ENCODE assay signal across 22 mouse cellular contexts in genomic region chr13:57044455-57044854, GRCm38 (mm10).
DNase-seq lines count a peak whose midpoint lies in the region; ATAC-seq and TF ChIP-seq lines count a peak whose summit lies in the region.
"Had no signal": no experiment of that assay in that cellular context is flagged by ENCODE, and none has a peak within 500 bp of the region (broad histone marks: within the 10 kb centered on the region; RNA-seq: fewer than 3 reads in every experiment).

No protein-coding gene starts in this region.

- H3ac ChIP-seq in C2C12 (ENCODE audit: control insufficient read depth, insufficient read length, low read depth): no peak overlapping the region

- 82% methylated on average over 8 of the region's 8 CpGs for WGBS in embryonic facial prominence, embryonic 14.5 days
- 88% methylated on average over 8 of the region's 8 CpGs for WGBS in embryonic facial prominence, embryonic 10.5 days
- WGBS in intestine, embryonic 14.5 days: 92% methylated on average over 8 of the region's 8 CpGs
- WGBS in intestine, postnatal 0 days: 87% methylated on average over 8 of the region's 8 CpGs
- WGBS in cerebellum, adult 2 months: 92% methylated on average over 8 of the region's 8 CpGs

- no peak for ATAC-seq in embryonic facial prominence, embryonic 14.5 days (ENCODE audit: low read depth)
- no peak for ATAC-seq in intestine, embryonic 14.5 days (replicated peaks; ENCODE audit: low FRiP score, low TSS enrichment, low read depth)
- no peak for ATAC-seq in intestine, postnatal 0 days
- ATAC-seq: forebrain, embryonic 14.5 days; forebrain, embryonic 16.5 days had no signal

- no peaks in the 10 kb centered on the region for H3K4me1 ChIP-seq in embryonic facial prominence, embryonic 14.5 days (ENCODE audit: control insufficient read depth, insufficient read depth, low read length)
- H3K4me1 ChIP-seq in embryonic facial prominence, embryonic 10.5 days: peaks cover 8% of the 10 kb centered on the region
- H3K4me1 ChIP-seq in intestine, embryonic 14.5 days (replicated peaks; ENCODE audit: control insufficient read depth, insufficient read depth, low read length): no peaks in the 10 kb centered on the region
- H3K4me1 ChIP-seq in intestine, postnatal 0 days (replicated peaks; ENCODE audit: control insufficient read depth, insufficient read depth, low read length): no peaks in the 10 kb centered on the region
- H3K4me1 ChIP-seq in cerebellum, adult 2 months (ENCODE audit: control insufficient read depth, insufficient read depth, low read length): no peaks in the 10 kb centered on the region
- H3K4me1 ChIP-seq: forebrain, embryonic 12.5 days had no signal

- TF ChIP-seq POLR2A in cerebellum, adult 2 months (IDR thresholded peaks at IDR 0.05; ENCODE audit: borderline replicate concordance, insufficient read depth, low read length): no peak

- peak; percentile 5 for DNase-seq in embryonic facial prominence, embryonic 14.5 days (ENCODE audit: low spot score)
- DNase-seq in embryonic facial prominence, embryonic 10.5 days (ENCODE audit: low spot score): no peak
- peak; percentile 13 for DNase-seq in gastrocnemius, postnatal 25 days
- no peak for DNase-seq in gastrocnemius, adult 2 months
- DNase-seq in intestine, embryonic 14.5 days (ENCODE audit: low spot score): peak; percentile 18
- no peak for DNase-seq in cerebellum, adult 2 months
- DNase-seq: adrenal gland, adult 2 months; adrenal gland, postnatal 10 days; adrenal gland, postnatal 25 days; B cell, adult 2 months; cerebellum, adult 11 months; cerebellum, adult 18-20 months; cerebellum, adult 9-10 months; cerebellum, postnatal 10 days; cerebellum, postnatal 25 days had no signal

- H3K27me3 ChIP-seq in embryonic facial prominence, embryonic 14.5 days (replicated peaks; ENCODE audit: control insufficient read depth, insufficient read depth, low read length): no peaks in the 10 kb centered on the region
- H3K27me3 ChIP-seq in embryonic facial prominence, embryonic 10.5 days (replicated peaks; ENCODE audit: low read depth, poor library complexity, severe bottlenecking): no peaks in the 10 kb centered on the region
- no peaks in the 10 kb centered on the region for H3K27me3 ChIP-seq in intestine, embryonic 14.5 days (replicated peaks; ENCODE audit: control insufficient read depth, insufficient read depth, low read length)
- H3K27me3 ChIP-seq in intestine, postnatal 0 days (replicated peaks; ENCODE audit: control insufficient read depth, insufficient read depth, low read length): no peaks in the 10 kb centered on the region
- H3K27me3 ChIP-seq in C2C12 (ENCODE audit: control insufficient read depth, insufficient read depth, insufficient read length): no peaks in the 10 kb centered on the region
- no peaks in the 10 kb centered on the region for H3K27me3 ChIP-seq in cerebellum, adult 2 months (ENCODE audit: control insufficient read depth, insufficient read depth, low read length)
- H3K27me3 ChIP-seq: embryonic facial prominence, embryonic 13.5 days; forebrain, embryonic 12.5 days had no signal

- intact Hi-C loops in gastrocnemius, adult 2 months (cut with DNase I): no loop called here

- H3K4me3 ChIP-seq in embryonic facial prominence, embryonic 14.5 days (ENCODE audit: low read depth, low read length): no peak overlapping the region
- H3K4me3 ChIP-seq in embryonic facial prominence, embryonic 10.5 days: no peak overlapping the region
- no peak overlapping the region for H3K4me3 ChIP-seq in gastrocnemius, adult 2 months
- no peak overlapping the region for H3K4me3 ChIP-seq in intestine, embryonic 14.5 days (ENCODE audit: low read depth, low read length)
- H3K4me3 ChIP-seq in intestine, postnatal 0 days (ENCODE audit: low read depth, low read length): no peak overlapping the region
- H3K4me3 ChIP-seq in C2C12 (ENCODE audit: insufficient read depth, poor library complexity, severe bottlenecking): no peak overlapping the region
- no peak overlapping the region for H3K4me3 ChIP-seq in cerebellum, adult 2 months (replicated peaks; ENCODE audit: insufficient read depth, low read depth, low read length)
- H3K4me3 ChIP-seq: embryonic facial prominence, embryonic 13.5 days; forebrain, embryonic 10.5 days; forebrain, embryonic 12.5 days had no signal

- TF ChIP-seq CTCF in gastrocnemius, adult 2 months (IDR thresholded peaks at IDR 0.05): no peak
- TF ChIP-seq CTCF in intestine, postnatal 0 days (IDR thresholded peaks at IDR 0.05; ENCODE audit: low read depth): no peak
- TF ChIP-seq CTCF in C2C12 (IDR thresholded peaks at IDR 0.05; ENCODE audit: control insufficient read depth, insufficient read depth, insufficient read length): no peak
- TF ChIP-seq CTCF in cerebellum, adult 2 months (IDR thresholded peaks at IDR 0.05; ENCODE audit: borderline replicate concordance, insufficient read depth, low read depth, low read length): no peak

- H3K27ac ChIP-seq in embryonic facial prominence, embryonic 14.5 days (replicated peaks; ENCODE audit: low read depth, low read length): no peak overlapping the region
- no peak overlapping the region for H3K27ac ChIP-seq in embryonic facial prominence, embryonic 10.5 days (replicated peaks)
- H3K27ac ChIP-seq in gastrocnemius, adult 2 months: no peak overlapping the region
- no peak overlapping the region for H3K27ac ChIP-seq in intestine, embryonic 14.5 days (ENCODE audit: low read depth)
- H3K27ac ChIP-seq in intestine, postnatal 0 days (ENCODE audit: low read depth, low read length): no peak overlapping the region
- no peak overlapping the region for H3K27ac ChIP-seq in cerebellum, adult 2 months (ENCODE audit: insufficient read depth, low read length)
- H3K27ac ChIP-seq: embryonic facial prominence, embryonic 13.5 days; forebrain, embryonic 10.5 days; forebrain, embryonic 12.5 days had no signal

- no peaks in the 10 kb centered on the region for H3K79me3 ChIP-seq in C2C12 (ENCODE audit: low read depth)

- no peak overlapping the region for H3K4me2 ChIP-seq in embryonic facial prominence, embryonic 14.5 days (ENCODE audit: low read depth, low read length)
- no peak overlapping the region for H3K4me2 ChIP-seq in intestine, embryonic 14.5 days (ENCODE audit: low read length)
- H3K4me2 ChIP-seq in intestine, postnatal 0 days (replicated peaks; ENCODE audit: low read depth): no peak overlapping the region
- H3K4me2 ChIP-seq: embryonic facial prominence, embryonic 13.5 days; forebrain, embryonic 12.5 days had no signal

- 0 out of 2 replicates have a peak, but pooled peaks cover 9% of the 10 kb centered on the region for H3K9me3 ChIP-seq in embryonic facial prominence, embryonic 14.5 days (ENCODE audit: control insufficient read depth, low read length)
- no peaks in the 10 kb centered on the region for H3K9me3 ChIP-seq in embryonic facial prominence, embryonic 10.5 days
- 0 out of 2 replicates have a peak, but pooled peaks cover 3% of the 10 kb centered on the region for H3K9me3 ChIP-seq in intestine, embryonic 14.5 days (ENCODE audit: control insufficient read depth, low read length)
- no peaks in the 10 kb centered on the region for H3K9me3 ChIP-seq in intestine, postnatal 0 days (ENCODE audit: control insufficient read depth)
- H3K9me3 ChIP-seq: forebrain, embryonic 12.5 days had no signal

- no peaks in the 10 kb centered on the region for H3K36me3 ChIP-seq in embryonic facial prominence, embryonic 14.5 days (ENCODE audit: control insufficient read depth, insufficient read depth, low read length)
- H3K36me3 ChIP-seq in embryonic facial prominence, embryonic 10.5 days (replicated peaks): no peaks in the 10 kb centered on the region
- no peaks in the 10 kb centered on the region for H3K36me3 ChIP-seq in intestine, embryonic 14.5 days (ENCODE audit: control insufficient read depth, insufficient read depth, low read length)
- H3K36me3 ChIP-seq in intestine, postnatal 0 days (ENCODE audit: control insufficient read depth, insufficient read depth): no peaks in the 10 kb centered on the region
- H3K36me3 ChIP-seq in C2C12 (ENCODE audit: control insufficient read depth, insufficient read depth): no peaks in the 10 kb centered on the region
- H3K36me3 ChIP-seq: embryonic facial prominence, embryonic 13.5 days; forebrain, embryonic 10.5 days; forebrain, embryonic 12.5 days had no signal

- H3K9ac ChIP-seq in embryonic facial prominence, embryonic 14.5 days (ENCODE audit: low read depth, low read length): no peak overlapping the region
- H3K9ac ChIP-seq in intestine, embryonic 14.5 days (ENCODE audit: low read length): no peak overlapping the region
- no peak overlapping the region for H3K9ac ChIP-seq in intestine, postnatal 0 days (ENCODE audit: low read depth, low read length)
- H3K9ac ChIP-seq: embryonic facial prominence, embryonic 13.5 days; forebrain, embryonic 12.5 days had no signal

- no peaks in the 10 kb centered on the region for H3K79me2 ChIP-seq in C2C12 (ENCODE audit: control insufficient read depth, insufficient read depth)

TF ChIP-seq in C2C12, 6 proteins besides CTCF, POLR2A, EP300 and RAD21:
- TF ChIP-seq USF1 (IDR thresholded peaks at IDR 0.05; ENCODE audit: low read depth) (no peak), MYOD1 (IDR thresholded peaks at IDR 0.05; ENCODE audit: control insufficient read depth, insufficient read length, low read depth) (peak; percentile 68), CEBPB (IDR thresholded peaks at IDR 0.05; ENCODE audit: low read depth) (no peak), MYOG (IDR thresholded peaks at IDR 0.05; ENCODE audit: control insufficient read depth, extremely low read depth, insufficient read length) (no peak), MAX (IDR thresholded peaks at IDR 0.05) (no peak), FOSL1 (IDR thresholded peaks at IDR 0.05; ENCODE audit: insufficient read depth, low read length, poor library complexity, severe bottlenecking) (no peak)

Comparison
In these comparisons a context has a peak if more than half of its experiments do, and no peak if none do; other contexts are left out.
1. DNase-seq: peak in embryonic facial prominence, embryonic 14.5 days (single experiment), gastrocnemius, postnatal 25 days (single experiment) and intestine, embryonic 14.5 days (single experiment); none in embryonic facial prominence, embryonic 10.5 days (single experiment), gastrocnemius, adult 2 months (single experiment) and cerebellum, adult 2 months (0 of 2).